Mouse (Mus musculus): ENCODE measurements around the gene Thap2. TPM values are rescaled to one million over a fixed set of nuclear protein-coding genes. Genes with fewer than 3 reads are reported as not detected.

Thap2 gene
- total RNA-seq, 1 experiment from 2014 or later: 15.4 TPM

- no peak for DNase-seq
Observed at GRCm38 (mm10) chr10:115355016-115355415, 29.2 kb downstream of the Thap2 start.

- no peak for DNase-seq
Observed at GRCm38 (mm10) chr10:115354553-115354952, 29.7 kb downstream of the Thap2 start.

- no peak for DNase-seq
Observed at GRCm38 (mm10) chr10:115350810-115351397, 33.3 kb downstream of the Thap2 start.

GRCm38 (mm10) chr10:115349509-115349908 is 34.7 kb downstream of the Thap2 start:
- DNase-seq: no peak

GRCm38 (mm10) chr10:115349029-115349428 is 35.2 kb downstream of the Thap2 start:
- DNase-seq: no peak

- no peak for DNase-seq
Observed at GRCm38 (mm10) chr10:115348131-115348530, 36.1 kb downstream of the Thap2 start.

GRCm38 (mm10) chr10:115346444-115346843 is 37.8 kb downstream of the Thap2 start:
- DNase-seq: no peak

GRCm38 (mm10) chr10:115342771-115343425 is 41.3 kb downstream of the Thap2 start:
- no peak for DNase-seq

GRCm38 (mm10) chr10:115339820-115340328 is 44.4 kb downstream of the Thap2 start:
- DNase-seq: no peak

GRCm38 (mm10) chr10:115336901-115337300 is 47.3 kb downstream of the Thap2 start:
- DNase-seq: no peak

GRCm38 (mm10) chr10:115333528-115333927 is 50.7 kb downstream of the Thap2 start:
- no peak for DNase-seq

- no peak for DNase-seq
Observed at GRCm38 (mm10) chr10:115332997-115333396, 51.2 kb downstream of the Thap2 start.

GRCm38 (mm10) chr10:115332420-115332952 is 51.8 kb downstream of the Thap2 start:
- DNase-seq: peak; percentile 30

GRCm38 (mm10) chr10:115329010-115329530 is 55.2 kb downstream of the Thap2 start:
- no peak for DNase-seq

GRCm38 (mm10) chr10:115328514-115328913 is 55.7 kb downstream of the Thap2 start:
- peak; percentile 48 for DNase-seq

GRCm38 (mm10) chr10:115323295-115323694 is 60.9 kb downstream of the Thap2 start:
- DNase-seq: peak; percentile 79

GRCm38 (mm10) chr10:115321317-115322035 is 62.8 kb downstream of the Thap2 start:
- DNase-seq: no peak

Other genes with a start within 250 kb of the Thap2 start
- not detected in 2 replicates for gene Tph2, start 199.4 kb downstream of the Thap2 start, total RNA-seq (2021)
- 91.7 and 100 TPM in 2 replicates for gene Tbc1d15, start 133.0 kb downstream of the Thap2 start, total RNA-seq (2021)
- 53.6 and 53.8 TPM in 2 replicates for gene Rab21, start 68.8 kb downstream of the Thap2 start, total RNA-seq (2021)
- 23.0 and 27.5 TPM in 2 replicates for gene Tmem19, start 21.9 kb downstream of the Thap2 start, total RNA-seq (2021)
- 45.9 and 48.0 TPM in 2 replicates for gene Zfc3h1, start 516 bp upstream of the Thap2 start, total RNA-seq (2021)
- gene A930009A15Rik, start 185.5 kb upstream of the Thap2 start, total RNA-seq (2021): not detected in 2 replicates
- gene Lgr5, start 203.3 kb upstream of the Thap2 start, total RNA-seq (2021): 21.4 and 23.7 TPM in 2 replicates